In genomic region chr5:77163597-77163996, GRCm38 (mm10) we compare ENCODE assay signal across 26 mouse cellular contexts. TPM values are rescaled to one million over a fixed set of nuclear protein-coding genes. Genes with fewer than 3 reads are reported as not detected.
DNase-seq lines count a peak whose midpoint lies in the region; ATAC-seq and TF ChIP-seq lines count a peak whose summit lies in the region.
"Had no signal": no experiment of that assay in that cellular context is flagged by ENCODE, and none has a peak within 500 bp of the region (broad histone marks: within the 10 kb centered on the region; RNA-seq: fewer than 3 reads in every experiment).

No protein-coding gene starts in this region.

- intact Hi-C loops in left cerebral cortex, postnatal 25 days (cut with DNase I), result no loop called here

- 0 out of 2 replicates have a peak, but pooled peaks have one; percentile 3 for TF ChIP-seq CTCF in lung, postnatal 0 days (IDR thresholded peaks at IDR 0.05)
- TF ChIP-seq CTCF in lung, adult 2 months (IDR thresholded peaks at IDR 0.05; ENCODE audit: insufficient read depth, low read length), result no peak
- 0 out of 2 replicates have a peak, but pooled peaks have one; percentile 4 for TF ChIP-seq CTCF in intestine, postnatal 0 days (IDR thresholded peaks at IDR 0.05; ENCODE audit: low read depth)
- TF ChIP-seq CTCF in stomach, postnatal 0 days (IDR thresholded peaks at IDR 0.05; ENCODE audit: low read depth), result no peak

- H3K9ac ChIP-seq in intestine, embryonic 16.5 days (ENCODE audit: low read depth, low read length), result no peak overlapping the region
- no peak overlapping the region for H3K9ac ChIP-seq in intestine, embryonic 15.5 days
- H3K9ac ChIP-seq in lung, postnatal 0 days (replicated peaks; ENCODE audit: low read depth), result no peak overlapping the region
- no peak overlapping the region for H3K9ac ChIP-seq in intestine, postnatal 0 days (ENCODE audit: low read depth, low read length)
- H3K9ac ChIP-seq in stomach, postnatal 0 days (ENCODE audit: low read length), result no peak overlapping the region
- H3K9ac ChIP-seq: embryonic facial prominence, embryonic 13.5 days; embryonic facial prominence, embryonic 15.5 days; forebrain, embryonic 12.5 days had no signal

- TF ChIP-seq EP300 in lung, postnatal 0 days (IDR thresholded peaks at IDR 0.05), result no peak
- TF ChIP-seq EP300 in stomach, postnatal 0 days (optimal IDR thresholded peaks at IDR 0.05), result no peak

- H3K27me3 ChIP-seq in intestine, embryonic 16.5 days (replicated peaks; ENCODE audit: control insufficient read depth, insufficient read depth, low read length), result no peaks in the 10 kb centered on the region
- H3K27me3 ChIP-seq in intestine, embryonic 15.5 days (replicated peaks), result no peaks in the 10 kb centered on the region
- H3K27me3 ChIP-seq in lung, postnatal 0 days (replicated peaks; ENCODE audit: insufficient read depth, low read length), result no peaks in the 10 kb centered on the region
- H3K27me3 ChIP-seq in intestine, postnatal 0 days (replicated peaks; ENCODE audit: control insufficient read depth, insufficient read depth, low read length), result no peaks in the 10 kb centered on the region
- H3K27me3 ChIP-seq in stomach, postnatal 0 days (ENCODE audit: control insufficient read depth, insufficient read depth, low read length), result no peaks in the 10 kb centered on the region
- H3K27me3 ChIP-seq: embryonic facial prominence, embryonic 13.5 days; embryonic facial prominence, embryonic 15.5 days had no signal

- 71% methylated on average over 7 of the region's 7 CpGs for WGBS in intestine, embryonic 16.5 days
- WGBS in intestine, embryonic 15.5 days, result 75% methylated on average over 7 of the region's 7 CpGs
- 71% methylated on average over 7 of the region's 7 CpGs for WGBS in lung, postnatal 0 days
- 62% methylated on average over 7 of the region's 7 CpGs for WGBS in lung, adult 2 months
- WGBS in intestine, postnatal 0 days, result 53% methylated on average over 7 of the region's 7 CpGs
- 71% methylated on average over 7 of the region's 7 CpGs for WGBS in stomach, postnatal 0 days

- peak; percentile 45; the same call in 1 of the 2 replicates for ATAC-seq in intestine, embryonic 16.5 days
- ATAC-seq in intestine, embryonic 15.5 days, result no peak; the same call in 1 of the 2 replicates
- ATAC-seq in lung, postnatal 0 days, result peak; percentile 50
- 0 out of 2 replicates have a peak, but pooled peaks have one; percentile 40 for ATAC-seq in intestine, postnatal 0 days
- no peak for ATAC-seq in stomach, postnatal 0 days (ENCODE audit: low FRiP score, low TSS enrichment)
- ATAC-seq: forebrain, embryonic 14.5 days had no signal

- no peaks in the 10 kb centered on the region for H3K9me3 ChIP-seq in intestine, embryonic 16.5 days (ENCODE audit: control insufficient read depth, low read length)
- H3K9me3 ChIP-seq in intestine, embryonic 15.5 days, result no peaks in the 10 kb centered on the region
- H3K9me3 ChIP-seq in lung, postnatal 0 days (ENCODE audit: low read length), result no peaks in the 10 kb centered on the region
- H3K9me3 ChIP-seq in intestine, postnatal 0 days (ENCODE audit: control insufficient read depth), result no peaks in the 10 kb centered on the region
- no peaks in the 10 kb centered on the region for H3K9me3 ChIP-seq in stomach, postnatal 0 days (ENCODE audit: control insufficient read depth, low read length)
- H3K9me3 ChIP-seq: embryonic facial prominence, embryonic 13.5 days; embryonic facial prominence, embryonic 15.5 days; forebrain, embryonic 10.5 days; forebrain, embryonic 12.5 days had no signal

- no peak overlapping the region for H3K4me2 ChIP-seq in intestine, embryonic 16.5 days (ENCODE audit: low read depth, low read length)
- no peak overlapping the region for H3K4me2 ChIP-seq in intestine, embryonic 15.5 days (replicated peaks)
- no peak overlapping the region for H3K4me2 ChIP-seq in lung, postnatal 0 days (replicated peaks; ENCODE audit: low read depth, low read length)
- no peak overlapping the region for H3K4me2 ChIP-seq in intestine, postnatal 0 days (replicated peaks; ENCODE audit: low read depth)
- H3K4me2 ChIP-seq in stomach, postnatal 0 days (replicated peaks; ENCODE audit: low read depth), result no peak overlapping the region
- H3K4me2 ChIP-seq: embryonic facial prominence, embryonic 13.5 days; embryonic facial prominence, embryonic 15.5 days; forebrain, embryonic 12.5 days had no signal

- peak; percentile 52 for DNase-seq in lung, postnatal 0 days (ENCODE audit: low spot score)
- DNase-seq in lung, adult 2 months, result no peak
- DNase-seq in stomach, postnatal 0 days (ENCODE audit: low spot score), result peak; percentile 30
- no peak for DNase-seq in left cerebral cortex, postnatal 25 days (ENCODE audit: low spot score in 2 of 2)
- DNase-seq: adrenal gland, adult 2 months; adrenal gland, postnatal 10 days; adrenal gland, postnatal 25 days; cerebellum, adult 11 months; cerebellum, adult 18-20 months; cerebellum, adult 8-10 months; cerebellum, adult 9-11 months; cerebellum, postnatal 14 days; cerebellum, postnatal 36 days; embryo, embryonic 11 days had no signal

- no peaks in the 10 kb centered on the region for H3K4me1 ChIP-seq in intestine, embryonic 16.5 days (ENCODE audit: control insufficient read depth, insufficient read depth, low read length)
- 0 out of 2 replicates have a peak, but pooled peaks cover 2% of the 10 kb centered on the region for H3K4me1 ChIP-seq in intestine, embryonic 15.5 days (replicated peaks)
- no peaks in the 10 kb centered on the region for H3K4me1 ChIP-seq in lung, postnatal 0 days (ENCODE audit: insufficient read depth, low read depth, low read length)
- peaks cover 7% of the 10 kb centered on the region for H3K4me1 ChIP-seq in lung, adult 2 months (ENCODE audit: control insufficient read depth, insufficient read depth, low read length)
- no peaks in the 10 kb centered on the region for H3K4me1 ChIP-seq in intestine, postnatal 0 days (replicated peaks; ENCODE audit: control insufficient read depth, insufficient read depth, low read length)
- no peaks in the 10 kb centered on the region for H3K4me1 ChIP-seq in stomach, postnatal 0 days (replicated peaks; ENCODE audit: control insufficient read depth, insufficient read depth)
- H3K4me1 ChIP-seq: embryonic facial prominence, embryonic 13.5 days; embryonic facial prominence, embryonic 15.5 days; forebrain, embryonic 12.5 days had no signal

- no peak for TF ChIP-seq POLR2A in lung, adult 2 months (IDR thresholded peaks at IDR 0.05; ENCODE audit: borderline replicate concordance, extremely low read depth, low read depth, low read length)

- H3K36me3 ChIP-seq in intestine, embryonic 16.5 days (ENCODE audit: control insufficient read depth, insufficient read depth, low read length), result no peaks in the 10 kb centered on the region
- H3K36me3 ChIP-seq in intestine, embryonic 15.5 days, result no peaks in the 10 kb centered on the region
- H3K36me3 ChIP-seq in lung, postnatal 0 days (ENCODE audit: insufficient read depth, low read length), result no peaks in the 10 kb centered on the region
- no peaks in the 10 kb centered on the region for H3K36me3 ChIP-seq in intestine, postnatal 0 days (ENCODE audit: control insufficient read depth, insufficient read depth)
- no peaks in the 10 kb centered on the region for H3K36me3 ChIP-seq in stomach, postnatal 0 days (ENCODE audit: control insufficient read depth, insufficient read depth, low read length)
- H3K36me3 ChIP-seq: embryonic facial prominence, embryonic 13.5 days; embryonic facial prominence, embryonic 15.5 days; forebrain, embryonic 10.5 days; forebrain, embryonic 12.5 days had no signal

- no peak overlapping the region for H3K4me3 ChIP-seq in intestine, embryonic 16.5 days (ENCODE audit: low read length)
- no peak overlapping the region for H3K4me3 ChIP-seq in intestine, embryonic 15.5 days (replicated peaks)
- no peak overlapping the region for H3K4me3 ChIP-seq in lung, postnatal 0 days (ENCODE audit: low read depth, low read length)
- no peak overlapping the region for H3K4me3 ChIP-seq in lung, adult 2 months (replicated peaks; ENCODE audit: extremely low read depth, low read depth, low read length)
- H3K4me3 ChIP-seq in intestine, postnatal 0 days (ENCODE audit: low read depth, low read length), result no peak overlapping the region
- H3K4me3 ChIP-seq in stomach, postnatal 0 days (ENCODE audit: low read depth, low read length), result no peak overlapping the region
- H3K4me3 ChIP-seq: embryonic facial prominence, embryonic 13.5 days; embryonic facial prominence, embryonic 15.5 days; erythroblast, embryonic 14.5 days; forebrain, embryonic 10.5 days; forebrain, embryonic 12.5 days had no signal

- H3K27ac ChIP-seq in intestine, embryonic 16.5 days (ENCODE audit: low read length), result no peak overlapping the region
- H3K27ac ChIP-seq in intestine, embryonic 15.5 days, result no peak overlapping the region
- H3K27ac ChIP-seq in lung, postnatal 0 days (ENCODE audit: low read length), result no peak overlapping the region
- H3K27ac ChIP-seq in intestine, postnatal 0 days (ENCODE audit: low read depth, low read length), result no peak overlapping the region
- no peak overlapping the region for H3K27ac ChIP-seq in stomach, postnatal 0 days (replicated peaks)
- H3K27ac ChIP-seq: embryonic facial prominence, embryonic 13.5 days; embryonic facial prominence, embryonic 15.5 days; forebrain, embryonic 10.5 days; forebrain, embryonic 12.5 days had no signal

RNA-seq across cellular contexts. Expression of gene Spink2, which starts 47.7 kb away (rescaled TPM):
- polyA plus RNA-seq in intestine, embryonic 16.5 days (2015; fragmentation: Nextera tagmentation; extraction: Ambion mirVana), result 1.2 and 1.5 TPM in 2 replicates
- 1.4 and 1.8 TPM in 2 replicates for polyA plus RNA-seq in intestine, embryonic 15.5 days (2015; fragmentation: Nextera tagmentation; extraction: Ambion mirVana)
- polyA plus RNA-seq in lung, postnatal 0 days (2015; fragmentation: Nextera tagmentation; extraction: Ambion mirVana), result 5.2 and 8.5 TPM in 2 replicates
- 2.4 and 3.5 TPM in 2 replicates for polyA plus RNA-seq in lung, adult 2 months (2012; rRNA removed)
- polyA plus RNA-seq in intestine, postnatal 0 days (2015; fragmentation: Nextera tagmentation; extraction: Ambion mirVana), result 1.3 and 1.4 TPM in 2 replicates
- 1.8 and 2.3 TPM in 2 replicates for polyA plus RNA-seq in stomach, postnatal 0 days (2015; fragmentation: Nextera tagmentation; extraction: Ambion mirVana)
- not detected for total RNA-seq in left cerebral cortex, postnatal 25 days (2021)
- total RNA-seq: adrenal gland, postnatal 25 days; common myeloid progenitor, adult 5-6 weeks; MEL had no signal
- polyA plus RNA-seq: adrenal gland, adult 2 months; C2C12; erythroblast, embryonic 14.5 days had no signal

RNA-seq across cellular contexts. Expression of gene Hopx, which starts 48.7 kb away (rescaled TPM):
- 2.8 and 4.4 TPM in 2 replicates for polyA plus RNA-seq in intestine, embryonic 16.5 days (2015; fragmentation: Nextera tagmentation; extraction: Ambion mirVana)
- polyA plus RNA-seq in intestine, embryonic 15.5 days (2015; fragmentation: Nextera tagmentation; extraction: Ambion mirVana), result 3.5 and 3.8 TPM in 2 replicates
- 49.0 and 49.5 TPM in 2 replicates for polyA plus RNA-seq in lung, postnatal 0 days (2015; fragmentation: Nextera tagmentation; extraction: Ambion mirVana)
- polyA plus RNA-seq in lung, adult 2 months (2012; rRNA removed), result 592 and 698 TPM in 2 replicates
- 10.5 and 12.0 TPM in 2 replicates for polyA plus RNA-seq in intestine, postnatal 0 days (2015; fragmentation: Nextera tagmentation; extraction: Ambion mirVana)
- polyA plus RNA-seq in stomach, postnatal 0 days (2015; fragmentation: Nextera tagmentation; extraction: Ambion mirVana), result 26.6 and 30.2 TPM in 2 replicates
- total RNA-seq in left cerebral cortex, postnatal 25 days (2021), result 10 to 100 TPM; 21.1 to 25.5 TPM

Comparison
In these comparisons a context has a peak if more than half of its experiments do, and no peak if none do; other contexts are left out.
1. ATAC-seq: peak in intestine, embryonic 16.5 days (single experiment), lung, postnatal 0 days (single experiment) and intestine, postnatal 0 days (single experiment); none in intestine, embryonic 15.5 days (single experiment) and stomach, postnatal 0 days (single experiment).
2. DNase-seq: peak in lung, postnatal 0 days (single experiment) and stomach, postnatal 0 days (single experiment); none in lung, adult 2 months (single experiment) and left cerebral cortex, postnatal 25 days (0 of 2).
3. CTCF ChIP-seq: peak in lung, postnatal 0 days (single experiment) and intestine, postnatal 0 days (single experiment); none in lung, adult 2 months (single experiment) and stomach, postnatal 0 days (single experiment).
4. RNA of gene Hopx, which starts 48.7 kb away (polyA plus RNA-seq): 592 to 698 TPM in lung, adult 2 months; 49.0 to 49.5 TPM in lung, postnatal 0 days, 26.6 to 30.2 TPM in stomach, postnatal 0 days, 10.5 to 12.0 TPM in intestine, postnatal 0 days, 2.8 to 4.4 TPM in intestine, embryonic 16.5 days and 3.5 to 3.8 TPM in intestine, embryonic 15.5 days; every median in the first group is over 10 times any median in the second.